Mouse (Mus musculus) embryo, embryonic 11.5 days (tissue): ENCODE measurements around the gene AI837181.
"Not testable (repeated sequence)": the region's sequence is repeated elsewhere in the genome, so short reads cannot be mapped to it uniquely, and the experiment has no call there.

Experiments used
- DNase-seq: peaks from one replicate; pipeline ENCODE4 v3.0.0-alpha.2; 2012; ENCODE audit warnings: low read depth, low spot score

The AI837181 gene

GRCm38 (mm10) chr19:5424782-5425741, at the start of gene AI837181, which contains the start of gene Drap1:
AI837181 (plus strand) TSS chr19:5425144.
Drap1 (minus strand) TSS chr19:5424979.
- peak; percentile 98 for DNase-seq

- no peak for DNase-seq
Measured at GRCm38 (mm10) chr19:5377446-5377845, 47.5 kb upstream of the AI837181 start.

GRCm38 (mm10) chr19:5383326-5383725, 41.6 kb upstream of the AI837181 start:
- DNase-seq: no peak

GRCm38 (mm10) chr19:5384715-5385114, 40.2 kb upstream of the AI837181 start:
- no peak for DNase-seq

- DNase-seq: no peak
Measured at GRCm38 (mm10) chr19:5388011-5388441, 36.9 kb upstream of the AI837181 start.

DNA sequence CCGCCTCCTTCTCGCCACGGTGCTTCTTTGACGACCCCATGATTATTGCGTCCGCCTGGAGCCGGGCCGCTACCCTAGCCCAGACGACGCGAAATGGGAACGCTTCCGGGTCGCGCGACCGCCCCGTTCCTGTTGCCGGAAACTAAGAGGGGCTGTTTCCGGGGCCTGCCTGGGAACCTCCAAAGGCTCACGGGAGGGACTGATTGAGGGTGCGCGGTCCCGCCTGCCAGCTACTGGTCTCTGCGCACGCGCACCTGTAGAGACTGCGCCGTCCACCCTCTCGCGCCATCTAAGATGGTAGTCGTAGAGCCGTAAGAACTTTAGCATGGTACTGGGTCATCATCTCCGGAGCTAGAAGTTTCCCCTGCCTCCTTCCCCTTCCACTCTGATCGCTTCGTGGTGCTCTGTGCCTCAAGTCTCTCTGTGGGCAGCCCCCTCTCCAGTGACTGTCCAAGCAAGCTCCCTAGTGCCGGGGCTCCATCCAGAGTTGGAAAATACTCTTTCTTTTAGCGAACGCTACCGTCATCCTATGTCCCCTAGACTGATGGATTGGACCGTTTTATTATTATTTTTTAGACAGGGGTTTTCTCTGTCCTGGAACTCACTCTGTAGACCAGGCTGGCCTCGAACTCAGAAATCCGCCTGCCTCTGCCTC, 36.2 kb upstream of the AI837181 start, which contains the start of gene Sart1:
Sart1 (minus strand) TSS at position 116 of the 655 bp plus-strand sequence.
- DNase-seq: peak; percentile 92

DNA sequence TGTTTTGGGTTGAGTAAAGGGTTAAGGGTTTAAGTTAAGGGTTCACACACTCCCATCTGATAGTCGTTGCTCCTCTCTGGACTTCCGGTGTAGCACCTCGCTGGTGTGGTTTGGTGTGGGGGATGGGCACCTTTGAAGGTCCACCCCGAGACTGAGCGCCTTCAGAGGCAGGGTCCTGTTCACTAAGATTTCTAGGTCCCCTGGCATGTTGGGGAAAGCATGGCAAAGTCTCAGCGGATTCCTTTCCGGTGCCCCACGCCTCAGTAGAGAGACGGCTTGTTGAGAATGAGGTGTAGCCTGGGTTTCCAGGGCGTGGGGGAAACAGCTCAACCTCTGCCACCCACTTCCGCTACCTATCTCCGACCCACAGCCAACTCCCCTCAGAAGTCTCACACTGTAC, 35.3 kb upstream of the AI837181 start:
- DNase-seq: no peak

DNA sequence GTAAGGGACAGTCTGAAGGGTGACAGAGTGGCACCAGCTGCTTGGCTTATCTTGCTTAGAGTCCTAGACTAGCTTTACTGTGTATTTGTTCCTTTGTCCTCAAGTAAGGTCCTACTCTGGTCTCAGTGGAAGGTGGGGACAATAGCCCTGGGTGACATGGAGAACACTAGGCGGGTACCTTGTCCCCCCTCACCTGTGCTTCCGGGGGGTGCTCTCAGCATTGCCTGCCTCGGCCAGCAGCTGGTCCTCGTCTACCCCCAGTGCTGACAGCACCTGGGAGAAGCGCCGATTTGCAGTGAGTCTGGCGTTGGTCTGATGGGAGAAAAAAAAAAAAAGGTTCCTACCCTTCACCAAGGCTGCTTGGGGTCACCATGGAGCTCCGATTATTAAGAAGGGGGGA, 34.5 kb upstream of the AI837181 start:
- DNase-seq: no peak

GRCm38 (mm10) chr19:5392892-5393291, 32.1 kb upstream of the AI837181 start:
- no peak for DNase-seq

- no peak for DNase-seq
Measured at GRCm38 (mm10) chr19:5394168-5394567, 30.8 kb upstream of the AI837181 start.

DNA sequence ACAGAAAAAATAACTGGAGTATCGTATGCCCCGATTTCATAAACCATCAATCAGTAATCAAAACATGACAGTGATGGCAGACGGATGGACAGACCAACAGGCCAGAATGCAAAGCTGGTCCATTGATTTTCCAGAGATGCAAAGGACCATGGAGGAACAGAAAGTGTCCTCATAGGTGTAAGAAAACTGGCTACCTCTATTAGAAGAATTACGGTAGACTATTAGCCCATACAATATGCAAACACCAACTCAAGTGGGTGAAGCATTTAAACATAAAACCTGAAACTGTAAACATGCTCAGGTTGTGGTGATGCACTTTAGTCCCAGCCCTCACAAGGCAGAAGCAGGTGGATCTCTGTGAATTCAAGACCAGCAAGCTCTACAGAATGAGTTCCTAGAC, 29.6 kb upstream of the AI837181 start:
- no peak for DNase-seq

- DNase-seq: not testable (repeated sequence)
Measured at GRCm38 (mm10) chr19:5401073-5401472, 23.9 kb upstream of the AI837181 start.

GRCm38 (mm10) chr19:5402293-5402692, 22.7 kb upstream of the AI837181 start, which contains the start of gene Tsga10ip:
Tsga10ip (minus strand) TSS chr19:5402526.
- no peak for DNase-seq

DNA sequence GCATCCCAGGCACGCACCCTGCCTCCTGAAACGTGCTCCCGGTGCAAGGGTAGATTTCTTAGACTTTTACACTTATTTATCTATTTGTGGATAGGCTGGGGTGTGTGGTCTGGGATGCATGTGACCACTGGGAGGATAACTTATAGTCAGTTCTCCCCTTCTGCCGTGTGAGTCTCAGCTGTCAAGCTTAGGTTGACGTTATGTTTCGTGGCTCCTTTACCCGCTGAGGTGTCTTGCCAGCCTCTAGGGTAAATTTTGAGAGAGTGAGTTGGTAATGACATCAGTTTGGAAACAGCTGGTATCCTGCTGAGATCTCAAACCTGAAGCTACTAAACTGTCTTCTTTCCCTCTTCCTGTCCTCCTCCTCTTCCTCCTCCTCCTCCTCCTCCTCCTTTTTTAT, 19.0 kb upstream of the AI837181 start:
- DNase-seq: no peak

DNA sequence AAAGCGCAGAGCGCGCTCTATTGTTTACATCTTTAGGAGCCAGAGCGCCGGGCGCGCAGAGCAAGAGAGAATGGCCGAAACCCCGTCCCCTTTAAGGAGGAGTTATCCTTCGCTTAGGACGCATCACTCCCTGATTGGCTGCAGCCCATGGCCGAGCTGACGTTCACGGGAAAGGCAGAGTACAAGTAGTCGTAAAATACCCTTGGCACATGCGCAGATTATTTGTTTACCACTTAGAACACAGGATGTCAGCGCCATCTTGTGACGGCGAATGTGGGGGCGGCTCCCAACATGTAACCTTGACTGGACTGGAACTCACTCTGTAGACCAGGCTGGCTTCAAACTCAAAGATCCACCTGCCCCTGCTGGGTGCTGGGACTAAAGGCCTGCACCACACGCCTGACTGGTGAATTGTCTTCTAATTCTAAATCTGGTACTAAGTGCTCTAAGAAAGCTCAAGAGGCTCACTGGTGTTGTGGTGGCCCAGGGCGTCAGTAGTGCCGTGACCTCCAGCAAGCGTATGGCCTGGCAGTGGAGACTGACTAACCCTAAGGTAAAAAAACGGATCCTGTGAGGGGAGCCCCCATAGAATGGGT, 18.3 kb upstream of the AI837181 start:
- DNase-seq: not testable (repeated sequence)

- DNase-seq: no peak
Measured at GRCm38 (mm10) chr19:5407133-5407532, 17.8 kb upstream of the AI837181 start.

DNA sequence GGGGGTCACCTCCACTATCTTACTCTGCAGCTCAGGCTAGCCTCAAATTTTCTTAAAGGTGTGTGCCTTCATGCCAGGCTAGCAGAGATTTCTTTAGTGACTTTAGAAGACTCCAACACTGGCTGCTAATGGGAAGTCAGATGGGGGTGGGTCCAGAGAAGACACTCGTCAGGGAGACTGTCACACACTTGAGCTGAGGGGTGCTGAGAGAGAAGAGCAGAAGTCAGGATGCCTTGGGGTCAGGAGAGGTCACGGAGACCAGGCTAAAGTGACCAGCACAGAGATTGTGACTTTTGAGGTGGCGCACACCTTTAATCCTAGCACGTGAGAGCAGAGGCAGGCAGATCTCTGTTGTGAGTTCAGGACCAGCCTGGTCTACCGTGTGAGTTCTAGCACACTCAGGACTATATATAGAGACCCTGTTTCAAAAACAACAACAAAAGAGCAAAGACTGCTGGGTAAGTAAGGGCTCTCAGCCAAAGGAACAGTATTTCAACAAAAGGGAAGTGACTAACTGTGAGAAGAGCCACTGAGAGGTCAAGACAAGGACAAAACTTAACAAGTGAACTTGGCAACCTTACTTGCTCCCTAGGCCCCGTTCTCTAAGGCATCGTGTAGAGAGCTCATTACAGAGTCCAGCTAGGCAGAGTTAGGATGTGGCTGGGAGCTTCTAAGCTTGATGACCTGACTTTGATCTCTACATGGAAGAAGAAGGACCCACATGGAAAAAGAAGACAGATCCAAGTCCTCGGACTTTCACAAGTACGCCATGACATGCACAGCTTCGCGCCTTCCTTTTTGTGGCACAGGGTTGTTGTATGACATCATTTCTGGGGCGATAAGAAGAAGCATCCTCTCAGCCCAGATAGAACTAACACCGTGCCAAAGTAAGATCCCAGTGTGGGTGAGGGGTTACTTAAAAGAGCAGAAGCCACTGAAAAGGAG, 16.6 kb upstream of the AI837181 start:
- no peak for DNase-seq

DNA sequence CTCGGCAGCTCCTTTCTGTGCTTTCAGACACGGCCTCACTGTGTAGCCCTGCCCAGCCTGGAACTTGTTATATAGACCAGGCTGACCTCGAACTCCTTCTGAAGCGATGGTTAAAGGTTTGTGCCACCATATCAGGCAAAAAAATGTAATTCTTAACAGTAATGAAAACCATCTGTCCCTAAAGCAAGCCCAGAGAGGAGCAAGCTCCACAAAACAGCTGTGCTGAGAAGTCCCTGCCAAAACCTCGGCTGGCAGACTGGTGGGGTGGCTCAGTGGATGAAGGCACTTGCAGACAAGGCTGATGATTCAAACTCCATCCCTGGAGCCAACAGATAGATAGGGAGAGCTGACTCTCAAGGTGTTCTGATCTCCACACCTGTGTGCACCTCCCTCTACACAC, 15.9 kb upstream of the AI837181 start:
- DNase-seq: no peak

DNA sequence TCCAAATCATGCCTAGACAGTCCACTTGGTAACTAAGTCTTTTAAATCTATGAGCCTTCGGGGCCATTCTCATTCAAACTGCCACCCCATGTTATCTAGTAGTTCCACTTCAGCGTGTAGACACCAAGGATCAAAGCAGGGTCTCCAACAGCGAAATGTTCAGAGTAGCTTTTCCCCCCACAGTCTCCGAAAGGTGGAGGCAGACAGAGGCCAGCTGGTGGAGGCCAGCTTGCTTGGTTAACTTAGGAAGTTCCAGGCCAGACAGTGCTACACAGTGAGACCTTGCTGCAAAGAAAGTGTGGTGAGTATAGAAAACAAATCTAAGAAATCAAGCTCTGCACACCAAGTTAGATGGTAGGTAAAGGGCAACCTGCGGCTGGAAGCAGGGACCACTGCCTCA, 14.3 kb upstream of the AI837181 start:
- DNase-seq: no peak

- no peak for DNase-seq
Measured at GRCm38 (mm10) chr19:5411961-5412360, 13.0 kb upstream of the AI837181 start.

GRCm38 (mm10) chr19:5413840-5414239, 11.1 kb upstream of the AI837181 start:
- DNase-seq: no peak
